Mouse (Mus musculus) forebrain, postnatal 0 days (tissue): ENCODE measurements around the gene Plod2. TPM values are rescaled to one million over a fixed set of nuclear protein-coding genes. Genes with fewer than 3 reads are reported as not detected.

Experiments
- ATAC-seq: fragments of 200-750 bp; cut with Nextera tagmentation; 2 replicates; pipeline ENCODE4 v1.8.0; 2017; ENCODE audit warnings: mild to moderate bottlenecking, moderate library complexity
- DNase-seq: peaks from one replicate; pipeline ENCODE4 v3.0.0-alpha.2; 2015
- H3K27ac ChIP-seq: fragments of 300-500 bp; sonication (generic); 2 replicates; pipeline ENCODE4 v1.5.1; 2014; ENCODE audit warnings: low read depth, mild to moderate bottlenecking, antibody characterized with exemption, low read length, moderate library complexity, mixed read lengths
- H3K27me3 ChIP-seq: fragments of 300-500 bp; sonication (generic); 2 replicates; pipeline ENCODE4 v1.6.1; 2014; ENCODE audit warnings: mild to moderate bottlenecking, low read length, mixed read lengths; ENCODE audit not compliant: insufficient read depth
- H3K36me3 ChIP-seq: fragments of 300-500 bp; sonication (generic); 2 replicates; pipeline ENCODE4 v1.6.1; 2014; ENCODE audit warnings: mild to moderate bottlenecking, moderate library complexity; ENCODE audit not compliant: insufficient read depth
- H3K4me1 ChIP-seq: fragments of 300-500 bp; sonication (generic); 2 replicates; pipeline ENCODE4 v1.6.1; 2014; ENCODE audit warnings: antibody characterized with exemption; ENCODE audit not compliant: insufficient read depth
- H3K4me2 ChIP-seq: fragments of 300-500 bp; sonication (generic); 2 replicates; pipeline ENCODE4 v1.6.1; 2014; ENCODE audit warnings: low read depth, mild to moderate bottlenecking, moderate library complexity
- H3K4me3 ChIP-seq: fragments of 300-500 bp; sonication (generic); 2 replicates; pipeline ENCODE4 v1.5.1; 2014; ENCODE audit warnings: low read depth, low read length, mixed read lengths
- H3K9ac ChIP-seq: fragments of 300-500 bp; sonication (generic); 2 replicates; pipeline ENCODE4 v1.6.1; 2014; ENCODE audit warnings: mild to moderate bottlenecking
- H3K9me3 ChIP-seq: fragments of 300-500 bp; sonication (generic); 2 replicates; pipeline ENCODE4 v1.6.1; 2016; ENCODE audit warnings: low read length
- CTCF ChIP-seq: sonication (generic); IDR thresholded peaks from 2 replicates; pipeline ENCODE4 v1.5.1; 2016; ENCODE audit warnings: antibody characterized with exemption, control low read depth, low read depth
- WGBS: fragments of 180-500 bp; shearing (Covaris S2); extraction: QIAGEN DNeasy Blood & Tissue Kit; methylation state at CpG from one replicate; pipeline ENCODE4 v1.1.7; 2014; 5-methylcytosine and 5-hydroxymethylcytosine counted together
- polyA plus RNA-seq: library from polyadenylated mRNA; unstranded; fragments of >200 nt; fragmentation: Nextera tagmentation; extraction: Ambion mirVana; gene quantifications from 2 replicates; pipeline ENCODE4 v1.2.1, GENCODE M21; 2015
- total RNA-seq: library from RNA; depleted of rRNA; stranded (reverse); fragments of >200 nt; gene quantifications from 2 replicates; pipeline ENCODE4 v1.2.3, GENCODE M21; 2014

Plod2 gene
- total and polyA plus RNA-seq, 2 experiments from 2014 or later, result 6.2 to 17.4 TPM

GRCm38 (mm10) chr9:92589021-92589420, 47.0 kb downstream of the Plod2 start:
- Histone ChIP-seq H3K4me2 (no peak overlapping the region), H3K9me3 (no peaks in the 10 kb centered on the region), H3K27ac (no peak overlapping the region), H3K9ac (no peak overlapping the region), H3K36me3 (no peaks in the 10 kb centered on the region), H3K4me3 (no peak overlapping the region), H3K4me1 (no peaks in the 10 kb centered on the region), H3K27me3 (no peaks in the 10 kb centered on the region)
- ATAC-seq, result no peak
- DNase-seq, result no peak
- no peak for TF ChIP-seq CTCF
- WGBS, result 97% methylated on average over 5 of the region's 5 CpGs

DNA sequence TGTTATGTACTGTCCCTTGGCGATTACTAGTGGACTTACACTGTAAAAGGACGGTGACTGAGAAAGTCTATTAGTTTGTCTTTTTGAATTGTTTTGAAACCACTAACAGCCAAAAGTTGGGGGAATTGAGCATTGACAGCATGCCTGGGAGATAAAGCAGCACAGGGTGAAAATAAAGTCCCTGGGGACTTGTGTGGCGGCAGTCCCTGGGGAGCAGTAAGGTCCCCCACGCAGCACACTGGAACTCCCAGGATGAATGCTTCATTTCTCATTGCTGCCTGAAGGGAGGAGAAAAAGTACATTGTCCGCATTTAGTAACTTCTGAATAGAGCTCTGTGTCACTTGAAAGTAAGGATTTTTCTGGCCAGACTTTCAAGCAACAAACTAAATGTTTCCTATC, 49.5 kb downstream of the Plod2 start:
- ATAC-seq (no peak; the same call in 1 of the 2 replicates), DNase-seq (no peak)
- WGBS, result 45% methylated on average over 5 of the region's 5 CpGs
- Histone ChIP-seq H3K27me3 (no peaks in the 10 kb centered on the region), H3K27ac (no peak overlapping the region), H3K9ac (no peak overlapping the region), H3K4me2 (no peak overlapping the region), H3K36me3 (no peaks in the 10 kb centered on the region), H3K4me1 (no peaks in the 10 kb centered on the region), H3K4me3 (no peak overlapping the region), H3K9me3 (no peaks in the 10 kb centered on the region)
- TF ChIP-seq CTCF, result no peak

GRCm38 (mm10) chr9:92592757-92593156, 50.7 kb downstream of the Plod2 start:
- WGBS, result 96% methylated on average over 8 of the region's 8 CpGs
- Histone ChIP-seq H3K36me3 (no peaks in the 10 kb centered on the region), H3K4me2 (no peak overlapping the region), H3K27ac (no peak overlapping the region), H3K4me1 (no peaks in the 10 kb centered on the region), H3K4me3 (no peak overlapping the region), H3K9ac (no peak overlapping the region), H3K27me3 (no peaks in the 10 kb centered on the region), H3K9me3 (no peaks in the 10 kb centered on the region)
- DNase-seq (no peak), ATAC-seq (no peak)
- no peak for TF ChIP-seq CTCF

DNA sequence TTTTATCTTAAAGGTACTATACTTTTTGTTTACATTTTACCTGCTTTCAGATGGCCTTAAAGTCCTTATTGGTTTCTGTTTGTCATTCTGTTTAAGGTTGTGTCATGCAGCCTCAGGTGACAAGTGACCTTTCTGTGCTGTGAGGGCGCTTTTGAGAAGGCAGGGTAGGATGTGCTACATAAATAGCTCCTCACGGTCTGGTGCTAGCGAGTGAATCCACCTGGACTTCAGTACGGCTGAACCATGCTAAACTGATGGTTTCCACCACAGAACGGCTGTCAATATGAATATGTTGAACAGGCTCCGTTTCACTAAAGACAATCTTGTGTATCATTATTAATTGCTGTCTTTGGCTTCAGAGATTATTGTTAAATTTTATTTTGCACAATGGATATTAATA, 52.5 kb downstream of the Plod2 start:
- H3K9ac ChIP-seq, result no peak overlapping the region
- WGBS, result 83% methylated on average over 6 of the region's 6 CpGs
- no peak overlapping the region for H3K27ac ChIP-seq
- TF ChIP-seq CTCF, result no peak
- DNase-seq, result no peak
- H3K9me3 ChIP-seq, result no peaks in the 10 kb centered on the region
- no peak for ATAC-seq
- H3K4me1 ChIP-seq, result no peaks in the 10 kb centered on the region
- no peaks in the 10 kb centered on the region for H3K27me3 ChIP-seq
- no peaks in the 10 kb centered on the region for H3K36me3 ChIP-seq
- H3K4me3 ChIP-seq, result no peak overlapping the region
- no peak overlapping the region for H3K4me2 ChIP-seq

DNA sequence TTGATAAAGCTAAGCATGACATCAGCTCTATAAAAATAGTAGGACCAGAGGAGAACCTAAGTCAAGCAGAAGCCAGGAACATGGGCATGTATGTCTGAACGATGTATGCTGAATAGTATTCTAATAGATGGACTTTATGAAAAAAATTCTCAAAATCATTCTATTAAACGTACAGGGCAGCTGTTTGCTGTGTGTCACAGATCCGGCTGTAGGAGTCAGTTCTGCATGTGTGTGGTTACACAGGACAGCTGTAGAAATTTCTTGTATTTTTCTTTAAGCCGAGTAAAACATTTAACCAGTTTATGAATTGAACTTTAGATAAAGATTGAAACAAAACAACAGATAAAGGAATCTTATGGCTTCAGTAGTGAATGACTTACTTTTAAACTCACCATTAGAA, 53.3 kb downstream of the Plod2 start:
- no peak for TF ChIP-seq CTCF

DNA sequence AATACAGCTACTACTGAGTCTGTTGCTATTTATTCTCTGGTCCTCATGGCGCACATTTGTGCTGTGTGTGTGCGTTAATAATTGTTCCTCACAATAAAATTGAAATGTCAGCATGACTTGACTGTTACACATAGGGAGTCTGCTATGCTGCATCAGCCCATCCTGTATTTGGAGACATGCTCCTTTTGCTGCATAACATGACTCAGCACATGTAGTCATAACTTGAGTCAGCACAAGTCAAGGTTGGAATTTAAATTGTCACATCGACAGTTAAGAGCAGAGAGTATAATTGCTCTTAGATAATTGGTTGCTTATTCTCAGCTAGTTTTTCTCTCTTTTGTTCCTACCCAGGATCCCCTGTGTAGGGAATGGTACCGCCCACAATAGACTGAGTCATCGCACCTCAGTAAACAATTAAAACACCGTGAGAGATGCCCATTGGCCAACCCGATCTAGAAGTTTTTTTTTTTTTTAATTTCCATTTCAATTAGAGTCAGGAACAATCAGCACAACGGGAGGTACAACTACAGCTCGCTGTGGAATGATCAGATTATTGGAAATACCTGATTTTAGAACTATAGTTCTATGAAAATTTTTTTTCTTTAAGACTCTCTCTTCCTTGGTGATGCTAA, 55.0 kb downstream of the Plod2 start:
- TF ChIP-seq CTCF, result no peak
- no peak for ATAC-seq
- H3K4me1 ChIP-seq, result no peaks in the 10 kb centered on the region
- no peaks in the 10 kb centered on the region for H3K9me3 ChIP-seq
- DNase-seq, result no peak
- no peak overlapping the region for H3K9ac ChIP-seq
- no peak overlapping the region for H3K4me3 ChIP-seq
- H3K27me3 ChIP-seq, result no peaks in the 10 kb centered on the region
- no peaks in the 10 kb centered on the region for H3K36me3 ChIP-seq
- no peak overlapping the region for H3K27ac ChIP-seq
- no peak overlapping the region for H3K4me2 ChIP-seq
- WGBS, result 79% methylated on average over 9 of the region's 9 CpGs

More for the DNA sequence above, 53.3 kb downstream of the Plod2 start:
- Histone ChIP-seq H3K36me3 (no peaks in the 10 kb centered on the region), H3K4me2 (no peak overlapping the region), H3K27me3 (no peaks in the 10 kb centered on the region), H3K4me1 (no peaks in the 10 kb centered on the region), H3K9ac (no peak overlapping the region), H3K27ac (no peak overlapping the region), H3K4me3 (no peak overlapping the region), H3K9me3 (no peaks in the 10 kb centered on the region)
- WGBS, result 91% methylated on average over 4 of the region's 4 CpGs
- no peak for ATAC-seq
- no peak for DNase-seq

GRCm38 (mm10) chr9:92597776-92598175, 55.8 kb downstream of the Plod2 start:
- Histone ChIP-seq H3K36me3 (no peaks in the 10 kb centered on the region), H3K4me3 (no peak overlapping the region), H3K9ac (no peak overlapping the region), H3K4me2 (no peak overlapping the region), H3K27ac (no peak overlapping the region), H3K4me1 (no peaks in the 10 kb centered on the region), H3K9me3 (no peaks in the 10 kb centered on the region), H3K27me3 (no peaks in the 10 kb centered on the region)
- 72% methylated on average over 11 of the region's 11 CpGs for WGBS
- DNase-seq (no peak), ATAC-seq (no peak)
- TF ChIP-seq CTCF, result no peak
